Mouse (Mus musculus): ENCODE results near the gene Ubl3.

DNA sequence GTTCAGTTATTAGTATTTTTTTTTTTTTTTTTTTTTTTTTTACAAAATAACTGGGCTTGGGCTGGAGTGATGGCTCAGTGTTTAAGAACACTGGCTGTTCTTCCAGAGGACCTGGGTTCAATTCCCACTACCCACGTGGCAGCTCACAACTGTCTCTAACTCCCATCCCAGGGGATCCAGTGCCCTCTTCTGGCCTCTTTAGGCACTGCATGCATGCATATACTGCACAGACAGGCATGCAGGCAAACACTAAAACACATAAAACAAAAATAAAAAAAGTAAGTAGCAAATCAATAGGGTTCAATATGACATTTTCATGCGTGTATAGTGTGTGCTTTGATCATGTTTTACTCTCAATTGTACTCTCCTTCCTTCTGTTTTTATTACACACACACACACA, 26.6 kb upstream of the Ubl3 start:
- TF ChIP-seq CTCF (IDR thresholded peaks at IDR 0.05; ENCODE audit: low read depth, low read length) = no peak
- no peak for TF ChIP-seq POLR2AphosphoS5 (IDR thresholded peaks at IDR 0.05; ENCODE audit: insufficient replicate concordance, low read depth, low read length)
- TF ChIP-seq GATA1 (IDR thresholded peaks at IDR 0.05; ENCODE audit: borderline replicate concordance, low read length) = no peak
